Mouse (Mus musculus): Measurements from ENCODE around the gene Parvg. TPM values are rescaled to one million over a fixed set of nuclear protein-coding genes. Genes with fewer than 3 reads are reported as not detected.
"Not testable (repeated sequence)": the region's sequence is repeated elsewhere in the genome, so short reads cannot be mapped to it uniquely, and the experiment has no call there.

The Parvg gene
- total RNA-seq (2021), result 10 to 100 TPM; 23.9 TPM
- long read RNA-seq, transcript Parvg-201 (13 exons, 2,619 nt), result major isoform, 12 of 17 reads
- long read RNA-seq, partial matches to known transcripts, result 0 of 17 reads
- long read RNA-seq, other reads (novel, unspliced or antisense), result 5 of 17 reads

- no peak for DNase-seq (ENCODE audit: low spot score in 2 of 2)
Measured at GRCm38 (mm10) chr15:84323966-84324869, at the start of gene Parvg. TSS of gene Parvg (plus strand) at chr15:84324026.

DNA sequence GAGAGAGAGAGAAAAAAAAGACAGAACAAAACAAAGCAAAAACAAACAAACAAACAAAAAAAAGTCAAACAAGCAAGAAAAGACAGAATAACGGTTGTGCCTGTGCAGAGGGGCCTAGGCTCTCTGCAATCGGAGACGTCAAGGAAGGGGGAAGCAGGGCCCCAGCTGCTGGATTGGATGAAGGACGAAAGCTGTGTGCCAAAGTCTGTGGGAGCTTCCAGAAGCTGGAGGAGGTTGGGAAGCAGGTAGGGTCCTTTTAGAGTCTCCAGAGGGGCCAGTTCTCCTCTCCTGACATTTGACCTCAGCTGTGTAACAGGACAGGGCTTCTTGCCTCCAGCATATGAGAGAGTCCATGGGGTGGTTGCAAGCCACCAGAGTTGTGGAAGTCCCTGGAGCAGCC lies 47.8 kb upstream of the Parvg start:
- no peak for DNase-seq (ENCODE audit: low spot score in 2 of 2)

DNA sequence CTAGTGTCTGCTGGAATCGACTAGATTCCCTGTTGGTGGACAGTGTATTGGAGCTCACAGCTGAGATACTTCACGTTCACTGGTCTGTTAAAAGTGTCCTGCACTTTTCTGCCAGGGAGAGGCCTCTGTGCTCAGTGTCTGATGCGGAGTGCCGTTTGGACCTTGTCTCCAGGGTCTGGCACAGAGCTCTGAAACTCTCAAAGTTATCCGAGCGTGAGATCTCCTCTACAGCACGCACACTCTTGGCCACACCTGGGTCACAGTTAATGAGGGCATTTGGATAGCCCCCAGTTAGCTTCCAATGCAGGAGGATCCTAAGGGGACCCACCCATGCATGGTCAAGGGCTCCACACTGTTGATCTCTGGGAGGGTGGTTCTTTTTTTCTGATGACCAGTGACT lies 45.7 kb upstream of the Parvg start:
- no peak for DNase-seq (ENCODE audit: low spot score in 2 of 2)

GRCm38 (mm10) chr15:84278656-84279055 lies 45.2 kb upstream of the Parvg start:
- DNase-seq (ENCODE audit: low spot score in 2 of 2), result no peak

DNA sequence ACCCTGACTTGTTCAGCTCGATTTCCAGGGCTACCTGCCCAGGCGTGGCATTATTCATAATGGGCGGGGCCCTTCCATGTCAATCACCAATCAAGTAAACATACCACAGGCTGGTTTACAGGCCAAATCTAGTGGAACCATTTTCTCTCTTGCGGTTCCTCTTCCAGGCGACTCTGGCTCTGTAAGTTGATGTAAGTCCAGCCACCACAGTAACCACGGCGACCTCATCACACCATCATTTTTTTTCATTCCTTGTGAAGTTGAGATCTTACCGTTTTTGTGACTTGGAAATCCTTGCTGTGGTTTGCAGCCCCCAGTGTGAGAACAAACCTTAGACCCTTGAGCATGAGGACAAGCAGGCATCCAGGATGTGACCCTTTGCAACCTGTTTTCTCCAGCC lies 43.5 kb upstream of the Parvg start:
- no peak for DNase-seq (ENCODE audit: low spot score in 2 of 2)

GRCm38 (mm10) chr15:84280712-84281347 lies 43.0 kb upstream of the Parvg start:
- DNase-seq (ENCODE audit: low spot score in 2 of 2), result no peak

GRCm38 (mm10) chr15:84282206-84283085 lies 41.4 kb upstream of the Parvg start:
- no peak for DNase-seq (ENCODE audit: low spot score in 2 of 2)

DNA sequence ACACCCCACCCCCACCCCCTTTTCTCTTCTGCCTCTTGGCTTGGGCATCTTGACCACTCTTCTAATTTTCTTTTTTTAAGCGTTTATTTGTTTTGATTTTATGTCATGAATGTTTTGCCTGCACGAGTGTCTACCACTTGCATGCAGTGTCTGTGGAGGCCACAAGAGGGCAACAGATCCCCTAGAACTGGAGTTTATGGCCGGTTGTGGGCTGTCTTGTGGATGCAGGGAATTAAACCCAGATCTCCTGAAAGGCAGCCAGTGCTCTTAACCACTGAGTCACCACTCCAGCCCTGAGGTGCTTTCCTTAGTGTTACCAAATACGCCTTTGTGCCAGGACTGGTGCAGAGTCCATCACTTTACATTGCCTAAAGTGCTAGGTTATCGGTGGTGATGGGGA lies 39.8 kb upstream of the Parvg start:
- peak in 1 of 2 experiments; percentile 57 for DNase-seq (ENCODE audit: low spot score in 2 of 2)

DNA sequence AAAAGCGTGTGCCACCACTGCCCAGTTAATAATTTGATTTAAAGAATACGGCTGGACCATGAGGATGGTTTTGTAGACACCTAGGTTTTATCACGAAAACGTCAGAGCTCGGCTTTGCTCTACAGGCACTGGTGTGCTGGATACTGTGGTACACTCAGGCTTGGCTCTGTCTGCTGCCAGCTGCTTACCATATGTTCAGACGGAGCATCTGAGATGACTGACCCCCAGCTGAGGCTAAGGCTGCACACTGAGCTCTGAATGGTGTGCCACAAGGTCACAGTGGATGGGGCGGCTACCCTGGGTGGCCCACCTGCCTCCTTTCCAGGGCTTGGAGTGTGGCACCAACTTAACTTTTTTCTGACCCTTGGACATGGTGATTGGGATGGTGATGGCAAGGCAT lies 38.4 kb upstream of the Parvg start:
- no peak for DNase-seq (ENCODE audit: low spot score in 2 of 2)

GRCm38 (mm10) chr15:84288953-84289352 lies 34.9 kb upstream of the Parvg start:
- not testable (repeated sequence) for DNase-seq (ENCODE audit: low spot score in 2 of 2)

GRCm38 (mm10) chr15:84291097-84291496 lies 32.7 kb upstream of the Parvg start:
- no peak for DNase-seq (ENCODE audit: low spot score in 2 of 2)

- DNase-seq (ENCODE audit: low spot score in 2 of 2), result no peak
Measured at GRCm38 (mm10) chr15:84293590-84293989, 30.2 kb upstream of the Parvg start.

DNA sequence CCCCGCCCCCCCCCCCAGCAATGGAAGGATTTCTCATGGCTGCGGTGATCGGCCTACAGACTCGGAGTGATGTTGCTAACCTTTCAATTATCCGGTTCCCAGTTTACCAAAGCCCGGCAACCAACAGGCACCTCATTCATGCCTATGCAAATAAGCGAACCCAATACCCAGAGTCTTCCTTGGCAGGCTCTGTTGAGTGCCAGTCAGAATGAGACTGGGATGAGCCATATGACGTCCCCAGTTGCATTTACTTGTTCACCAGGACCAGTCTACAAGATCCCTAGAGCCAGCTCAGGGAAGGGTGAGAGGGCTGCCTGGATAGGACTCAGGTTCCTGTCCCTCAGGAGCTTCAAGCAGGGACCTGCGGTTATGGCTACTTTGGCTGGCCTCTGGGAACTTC lies 29.4 kb upstream of the Parvg start:
- DNase-seq (ENCODE audit: low spot score in 2 of 2), result no peak

DNA sequence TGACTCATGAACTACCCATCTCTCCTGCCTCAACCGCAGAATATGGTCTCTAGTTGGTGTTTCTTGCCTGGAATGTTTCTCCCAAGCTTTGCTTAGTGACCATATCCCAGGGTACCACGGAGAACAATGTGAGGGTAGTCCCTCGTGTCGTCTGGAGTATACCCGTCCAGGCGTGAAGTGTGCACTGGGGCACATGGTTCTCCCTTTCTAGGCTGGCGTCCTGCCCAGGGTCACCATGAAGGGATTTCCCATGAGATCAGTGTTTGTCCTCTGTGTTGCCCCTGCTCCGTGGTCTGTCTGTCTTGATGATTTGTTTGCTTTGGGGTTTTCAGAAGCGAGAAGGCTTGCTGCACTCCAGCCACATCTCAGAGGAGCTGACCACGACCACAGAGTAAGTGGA lies 28.6 kb upstream of the Parvg start:
- no peak for DNase-seq (ENCODE audit: low spot score in 2 of 2)

DNA sequence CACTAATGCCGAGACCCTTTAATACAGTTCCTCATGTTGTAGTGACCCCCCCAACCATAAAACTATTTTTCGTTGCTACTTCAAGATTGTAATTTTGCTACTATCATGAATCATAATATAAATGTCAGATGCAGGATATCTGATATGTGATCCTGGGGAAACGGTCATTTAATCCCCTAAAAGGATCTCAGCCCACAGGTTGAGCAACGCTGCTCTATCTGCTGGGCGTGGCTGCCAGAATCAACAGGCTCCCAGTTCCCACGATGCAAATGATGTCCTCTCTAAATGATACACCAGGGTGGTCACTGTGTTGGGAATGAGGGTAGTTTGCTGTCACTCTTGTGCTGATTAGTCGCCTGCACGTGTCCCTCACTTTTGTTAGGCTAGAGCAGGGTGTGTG lies 26.4 kb upstream of the Parvg start:
- DNase-seq (ENCODE audit: low spot score in 2 of 2), result no peak

DNA sequence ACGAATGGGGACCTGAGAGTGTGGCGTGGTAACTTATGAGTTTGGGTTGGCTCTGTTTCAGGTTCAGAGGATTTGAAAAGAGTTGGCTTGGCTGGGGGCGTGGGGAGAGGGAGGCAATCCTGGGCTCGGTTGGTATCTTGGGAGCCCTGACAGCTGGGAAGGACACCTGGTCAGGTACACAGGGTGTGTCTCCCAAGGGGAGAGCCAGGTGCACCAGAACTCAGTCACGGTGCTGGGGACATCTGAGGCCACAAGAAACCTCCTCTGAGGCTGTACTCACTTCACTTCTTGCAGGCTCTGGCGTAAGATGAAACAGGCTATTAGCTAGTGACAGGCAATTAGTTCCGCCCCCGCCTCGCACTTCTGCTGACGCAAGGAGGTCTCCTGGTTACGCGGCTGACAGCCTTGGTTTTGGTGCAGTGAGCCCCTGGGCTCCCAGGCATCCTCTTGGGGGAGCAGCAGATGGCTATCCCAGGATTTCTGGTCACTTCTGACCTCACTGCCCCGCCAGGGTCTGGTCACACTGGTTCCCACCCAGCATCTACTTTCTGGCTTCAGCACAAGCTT lies 24.9 kb upstream of the Parvg start:
- DNase-seq (ENCODE audit: low spot score in 2 of 2), result peak; percentile 54 to 78

DNA sequence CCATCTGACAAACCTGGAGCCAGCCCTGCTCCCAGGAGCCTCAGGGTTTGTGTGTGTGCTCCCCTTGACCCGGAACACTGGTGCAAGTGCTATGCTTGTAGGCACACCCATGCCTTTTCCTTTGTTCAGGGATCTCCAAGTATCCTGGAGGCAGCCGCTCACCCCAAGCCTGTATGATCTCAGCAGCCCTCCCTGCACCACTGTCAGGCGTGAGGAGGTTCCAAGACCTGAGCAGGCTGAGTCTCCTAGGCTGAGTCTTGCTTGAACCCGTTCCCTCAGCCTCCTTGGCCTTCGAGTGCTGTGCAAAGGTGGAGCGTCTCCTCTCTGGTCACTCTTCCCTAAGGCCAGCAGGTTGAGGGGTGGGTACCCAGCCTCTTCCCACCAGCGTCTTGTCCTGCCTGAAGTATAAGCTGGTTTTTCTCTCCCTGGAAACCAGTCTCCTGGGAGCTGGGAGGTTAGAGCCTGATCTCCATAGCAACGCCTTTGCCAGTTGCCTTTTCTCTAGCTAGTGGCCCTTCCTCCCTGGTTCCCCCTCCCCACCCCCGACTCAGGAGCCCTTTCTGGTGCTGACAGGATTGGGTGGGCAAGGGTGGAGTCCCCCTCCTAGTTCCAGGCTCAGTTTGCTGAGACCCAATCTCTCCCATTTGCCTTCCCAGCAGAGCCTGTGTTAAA lies 24.0 kb upstream of the Parvg start:
- no peak for DNase-seq (ENCODE audit: low spot score in 2 of 2)

- DNase-seq (ENCODE audit: low spot score in 2 of 2), result no peak
Measured at GRCm38 (mm10) chr15:84300591-84300990, 23.2 kb upstream of the Parvg start.

DNA sequence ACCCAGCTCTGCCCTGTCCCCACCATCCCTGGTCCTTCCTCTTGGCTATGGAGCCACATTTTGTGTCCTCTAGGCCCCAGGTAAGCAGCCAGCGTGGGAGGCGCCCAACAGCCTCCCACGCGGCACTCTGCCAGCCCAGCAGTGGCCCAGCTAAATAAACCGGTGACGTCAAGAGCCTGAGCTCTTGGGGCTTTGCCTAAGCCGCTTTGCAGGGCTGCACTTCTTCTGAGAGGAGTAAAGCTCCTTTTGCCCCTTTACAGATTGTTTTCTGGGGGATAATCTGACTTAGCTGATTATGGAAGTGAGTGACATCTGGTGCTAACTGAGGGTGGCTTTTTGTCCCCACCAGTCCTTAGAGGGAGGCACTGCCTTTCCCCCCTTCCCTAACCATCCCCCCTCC lies 22.8 kb upstream of the Parvg start:
- no peak for DNase-seq (ENCODE audit: low spot score in 2 of 2)

DNA sequence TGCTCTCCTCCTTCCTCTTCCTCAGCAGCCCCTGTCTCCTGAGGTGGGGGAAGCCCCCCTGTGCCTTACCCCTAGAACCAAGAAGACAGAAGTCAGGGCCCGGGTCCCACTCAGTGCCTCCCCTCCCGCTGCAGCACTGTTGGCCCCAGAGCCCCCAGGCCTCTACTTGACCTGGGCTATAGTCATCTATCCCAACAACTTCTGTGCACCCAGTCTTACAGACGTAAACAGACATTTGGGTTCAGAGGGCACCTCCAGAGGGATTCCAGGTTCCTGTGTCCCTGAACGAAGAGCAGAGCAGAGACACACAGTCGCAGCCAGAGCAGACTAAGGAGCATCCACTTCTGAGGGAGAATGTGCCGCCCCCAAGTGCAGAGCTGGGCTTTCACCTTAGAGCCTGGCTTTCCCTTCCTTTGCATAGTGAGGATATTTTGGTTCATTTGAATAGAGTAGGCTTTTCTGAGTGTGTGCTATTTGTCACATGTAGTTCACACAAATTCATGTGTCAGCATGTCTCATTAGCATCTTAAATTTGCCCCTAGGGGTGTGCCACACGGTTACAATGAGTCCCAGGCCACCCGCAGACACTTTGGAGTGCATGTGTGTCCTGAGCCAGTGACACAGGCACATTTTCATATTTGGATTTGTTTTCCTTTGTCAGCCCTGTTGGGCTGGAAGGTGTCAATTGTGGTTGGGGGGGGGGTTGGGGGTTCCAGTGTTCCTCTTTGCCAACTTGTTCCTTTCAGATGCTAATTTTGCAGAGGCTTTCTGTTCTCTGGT lies 22.0 kb upstream of the Parvg start:
- DNase-seq (ENCODE audit: low spot score in 2 of 2), result no peak
